Mouse (Mus musculus) frontal cortex, postnatal 25 days (tissue): Measurements from ENCODE around the gene Nanos2.

Experiments used
- DNase-seq, 2 experiments: peaks; one replicate each; pipeline ENCODE4 v3.0.0; 2022; ENCODE audit warnings: low spot score in 2 of 2

Nanos2 gene

DNA sequence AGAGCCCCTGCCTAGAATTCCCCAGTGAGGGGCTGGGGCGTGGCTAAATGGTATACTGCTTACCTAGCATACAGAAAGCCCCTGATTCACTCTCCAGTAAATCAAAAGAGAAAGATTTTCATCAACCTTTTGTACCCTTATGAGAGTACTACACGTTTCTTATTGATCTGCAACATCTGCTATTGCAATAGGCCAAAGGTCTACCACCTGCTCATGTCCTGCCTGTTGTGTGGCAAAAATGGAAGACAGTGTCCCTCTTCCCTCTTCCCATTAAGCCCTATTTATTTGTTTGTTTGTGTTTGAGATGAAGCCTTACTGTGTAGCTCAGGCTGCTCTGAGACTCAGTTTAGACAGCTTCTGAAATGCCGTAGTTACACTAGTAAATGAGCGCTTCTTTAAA, 28.8 kb downstream of the Nanos2 start:
- no peak for DNase-seq

- DNase-seq = no peak
These were observed 30.7 kb downstream of the Nanos2 start for GRCm38 (mm10) chr7:19017909-19018308.

DNA sequence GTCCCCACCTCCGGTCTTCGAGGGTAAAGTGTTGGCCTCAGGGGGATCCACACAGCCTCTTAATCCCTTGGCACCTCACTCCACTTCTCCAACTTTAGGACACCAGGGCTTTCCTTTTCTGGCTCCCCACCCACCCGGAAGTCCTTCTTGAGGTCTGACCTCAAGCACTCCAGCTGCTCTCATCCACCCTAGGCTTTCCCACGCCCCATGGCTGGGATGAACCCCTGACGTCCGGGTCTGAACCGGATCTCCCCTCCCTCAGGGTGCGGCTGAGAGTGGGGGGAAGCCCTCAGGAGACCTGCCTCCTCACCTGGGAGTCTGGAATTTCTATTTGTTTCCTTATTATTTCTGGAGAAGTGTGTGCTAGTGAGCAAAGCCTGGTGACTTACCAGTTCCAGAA, 33.8 kb downstream of the Nanos2 start:
- no peak for DNase-seq

DNA sequence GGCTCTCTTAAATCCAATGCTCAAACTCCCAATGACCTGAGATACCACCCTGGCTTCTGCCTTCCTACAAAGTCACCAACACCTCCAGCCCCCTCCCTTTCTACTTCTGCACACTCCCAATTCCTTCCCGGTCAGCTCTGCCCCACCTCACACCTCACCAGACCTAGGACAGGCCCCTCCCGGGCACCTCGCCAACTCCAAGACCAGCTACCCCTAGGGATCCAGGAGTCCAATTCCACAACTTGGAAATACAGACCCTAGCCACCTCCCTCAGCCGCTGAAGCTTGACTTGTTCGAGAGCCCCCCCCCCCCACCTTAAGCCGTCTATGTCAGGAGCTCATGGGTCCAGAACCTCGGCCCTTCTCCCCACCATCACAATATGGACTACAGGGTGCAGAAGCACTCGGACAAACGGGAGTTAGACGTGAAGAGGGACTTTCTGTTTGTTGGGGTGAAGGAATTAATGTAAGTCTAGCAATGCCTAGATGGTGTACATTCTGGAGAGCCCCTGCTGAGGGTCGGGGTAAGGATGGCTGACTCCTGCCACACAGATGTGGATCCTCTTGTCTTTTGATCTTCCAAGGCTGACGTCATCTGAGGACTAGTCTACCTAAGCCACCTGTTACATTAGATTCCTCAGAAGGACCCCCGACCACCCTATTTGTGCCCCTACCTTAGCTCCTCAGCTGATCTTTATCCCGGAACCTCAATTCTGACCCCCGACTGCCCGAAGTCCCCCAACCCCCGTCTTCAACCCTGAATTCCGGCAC, 35.2 kb downstream of the Nanos2 start:
- no peak for DNase-seq

- no peak for DNase-seq
These were observed 36.2 kb downstream of the Nanos2 start, which contains the start of gene Foxa3 for GRCm38 (mm10) chr7:19023357-19023814. TSS of gene Foxa3 (minus strand) at chr7:19023538.

DNA sequence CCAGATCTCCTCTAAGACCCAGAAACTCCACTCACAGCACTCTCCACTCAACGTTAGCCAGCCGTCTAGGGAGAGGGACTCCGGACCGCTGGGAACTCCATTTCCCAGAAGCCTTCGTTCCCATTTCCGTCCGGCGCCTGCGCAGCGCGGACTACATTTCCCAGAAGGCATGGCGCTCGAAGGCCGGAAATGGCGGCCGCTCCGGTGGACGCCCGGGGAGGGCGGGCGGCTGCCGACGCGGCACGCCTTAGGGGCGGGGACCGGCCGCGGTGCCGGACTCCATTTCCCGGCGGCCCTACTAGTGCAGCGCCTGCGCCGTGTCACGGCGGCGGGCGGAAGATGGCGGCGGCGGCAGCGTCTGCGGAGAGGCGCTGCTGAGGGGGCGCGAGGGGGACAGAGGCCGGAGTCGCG, 36.9 kb downstream of the Nanos2 start, which contains the start of gene Sympk:
Gene Sympk (plus strand): TSS at position 282 of the 411 bp plus-strand sequence.
- DNase-seq = peak; percentile 80 to 91

GRCm38 (mm10) chr7:19024581-19025255, 37.5 kb downstream of the Nanos2 start:
- no peak for DNase-seq

DNA sequence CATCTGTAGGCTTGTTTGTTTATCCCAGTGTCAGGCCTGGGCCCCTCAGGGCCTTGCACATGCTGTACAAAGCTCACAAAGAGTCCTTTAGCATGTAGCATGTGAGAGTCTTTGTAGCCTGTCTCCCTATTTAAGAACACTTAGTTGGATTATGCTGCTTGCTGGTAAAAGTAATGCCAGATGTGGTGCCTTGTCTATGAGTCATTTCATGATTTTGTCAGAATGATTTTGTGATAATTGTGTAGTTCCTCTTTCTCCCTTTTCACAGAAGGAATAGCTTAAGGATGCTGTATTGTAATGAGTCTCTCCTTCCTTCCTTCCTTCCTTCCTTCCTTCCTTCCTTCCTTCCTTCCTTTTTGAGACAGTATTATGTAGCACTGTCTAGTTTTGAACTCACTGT, 40.9 kb downstream of the Nanos2 start:
- DNase-seq = no peak

- no peak for DNase-seq
These were observed 42.0 kb downstream of the Nanos2 start for GRCm38 (mm10) chr7:19029084-19029653.

DNA sequence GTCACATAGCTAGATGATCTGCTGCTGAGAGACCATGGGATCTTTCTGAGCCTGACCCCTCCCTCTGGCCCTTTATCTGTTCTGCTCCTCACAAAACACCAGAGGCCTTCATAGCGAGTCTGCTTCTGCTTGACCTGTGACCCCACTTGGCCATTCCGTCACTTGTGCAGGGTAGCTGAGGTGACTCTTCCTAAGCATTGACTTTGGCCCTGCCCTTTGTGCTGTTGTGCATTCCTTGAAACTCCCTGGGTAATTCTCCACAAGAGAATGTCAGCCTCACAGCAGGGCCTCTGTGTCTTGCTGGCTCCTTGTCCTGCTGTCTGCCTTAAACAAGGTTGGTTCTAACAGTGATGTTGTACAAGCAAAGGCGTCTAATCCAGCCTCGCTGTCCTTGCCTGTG, 44.4 kb downstream of the Nanos2 start:
- no peak for DNase-seq
